Comparison of ENCODE assay signal across 16 mouse cellular contexts in the genomic region with DNA sequence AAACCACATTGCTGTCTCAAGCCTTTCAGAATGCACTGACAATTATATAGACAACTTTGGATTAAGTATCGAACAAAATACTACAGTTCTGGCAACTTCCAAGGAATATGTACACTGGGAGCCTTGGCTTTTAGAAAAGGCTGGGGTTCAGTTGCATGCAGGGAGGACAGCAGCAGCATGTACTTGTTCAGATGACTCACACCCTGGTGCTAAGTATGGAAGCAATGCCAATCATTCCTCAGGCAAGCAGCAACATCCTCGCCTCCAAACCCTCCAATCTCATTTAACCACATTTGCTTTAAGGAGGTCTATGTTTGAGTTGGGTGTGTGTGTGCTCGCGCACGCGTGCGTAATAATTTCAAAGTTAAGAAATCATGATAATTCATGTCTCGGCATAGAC.
"Had no signal": no experiment of that assay in that cellular context is flagged by ENCODE, and none has a peak within 500 bp of the region (broad histone marks: within the 10 kb centered on the region; RNA-seq: fewer than 3 reads in every experiment).

No protein-coding gene starts in this region.

- H3K4me2 ChIP-seq: liver, embryonic 11.5 days; liver, embryonic 15.5 days; midbrain, embryonic 11.5 days had no signal

- ATAC-seq: intestine, postnatal 0 days; midbrain, embryonic 16.5 days had no signal

- H3K9me3 ChIP-seq: liver, embryonic 15.5 days; megakaryocyte, embryonic 14.5 days had no signal

- H3K4me3 ChIP-seq: liver, embryonic 15.5 days; megakaryocyte, embryonic 14.5 days had no signal

- DNase-seq: kidney, adult 9 months; kidney, postnatal 36 days; layer of hippocampus, adult 9-11 months; layer of hippocampus, postnatal 36 days; lung, adult 2 months; lung, postnatal 10 days; right cerebral cortex, postnatal 14 days; thymus, postnatal 4 days had no signal

- H3K27ac ChIP-seq: kidney, postnatal 0 days; liver, embryonic 15.5 days; macrophage had no signal

- H3K9ac ChIP-seq: liver, embryonic 15.5 days had no signal

- H3K27me3 ChIP-seq: liver, embryonic 15.5 days; megakaryocyte, embryonic 14.5 days had no signal
